Mouse (Mus musculus) MEL (cell line): Measurements from ENCODE around the gene Gmfb. TPM values are rescaled to one million over a fixed set of nuclear protein-coding genes. Genes with fewer than 3 reads are reported as not detected.

Experiments used
- DNase-seq: peaks from one replicate; pipeline ENCODE4 v3.0.0; 2011; ENCODE audit warnings: low read depth, low spot score
- H3K27ac ChIP-seq: 2 replicates; pipeline ENCODE4 v1.5.1; 2012; ENCODE audit warnings: low read depth, mild to moderate bottlenecking, control low read depth, low read length, moderate library complexity; ENCODE audit not compliant: control insufficient read depth
- H3K27me3 ChIP-seq, 2 experiments: fragments of 150-350 bp in 1 of 2; sonication (generic) in 1 of 2; 2 replicates each; pipeline ENCODE4 v1.6.1; 2012; ENCODE audit warnings: low read length in 2 of 2, mild to moderate bottlenecking in 2 of 2, improper control_type of control experiment in 1 of 2, moderate library complexity in 1 of 2; ENCODE audit not compliant: insufficient read depth in 2 of 2, control insufficient read depth in 1 of 2
- H3K36me3 ChIP-seq, 2 experiments: 2 replicates each; pipeline ENCODE4 v1.6.1; 2012 to 2014; ENCODE audit warnings: low read length in 2 of 2, improper control_type of control experiment in 1 of 2, inconsistent platforms in 1 of 2, mild to moderate bottlenecking in 1 of 2; ENCODE audit not compliant: insufficient read depth in 2 of 2, control insufficient read depth in 1 of 2
- H3K4me1 ChIP-seq, 2 experiments: fragments of 150-350 bp in 1 of 2; sonication (generic) in 1 of 2; 2 replicates each; pipeline ENCODE4 v1.6.1; 2012; ENCODE audit warnings: low read length in 2 of 2, improper control_type of control experiment in 1 of 2, mild to moderate bottlenecking in 1 of 2; ENCODE audit not compliant: insufficient read depth in 2 of 2, control insufficient read depth in 1 of 2
- H3K4me3 ChIP-seq, 2 experiments: fragments of 150-350 bp in 1 of 2; sonication (generic) in 1 of 2; 2 replicates each; pipeline ENCODE4 v1.5.1; 2012; ENCODE audit warnings: low read depth in 2 of 2, low read length in 2 of 2, mild to moderate bottlenecking in 2 of 2, moderate library complexity in 2 of 2, control low read depth in 1 of 2, improper control_type of control experiment in 1 of 2; ENCODE audit not compliant: control insufficient read depth in 1 of 2, insufficient read depth in 1 of 2
- H3K79me2 ChIP-seq: 2 replicates; pipeline ENCODE4 v1.6.1; 2012; ENCODE audit warnings: mild to moderate bottlenecking, low read length, moderate library complexity; ENCODE audit not compliant: control insufficient read depth, poor library complexity, insufficient read depth
- H3K9ac ChIP-seq: 2 replicates; pipeline ENCODE4 v1.6.1; 2012; ENCODE audit warnings: low read depth, mild to moderate bottlenecking, control low read depth, low read length, moderate library complexity; ENCODE audit not compliant: control insufficient read depth, poor library complexity, severe bottlenecking
- H3K9me3 ChIP-seq: fragments of 150-350 bp; sonication (generic); replicated peaks from 2 replicates; pipeline ENCODE4 v1.6.1; 2012; ENCODE audit warnings: mild to moderate bottlenecking, low read length, improper control_type of control experiment, moderate library complexity; ENCODE audit not compliant: insufficient read depth
- BHLHE40 ChIP-seq: IDR thresholded peaks from 2 replicates; pipeline ENCODE4 v1.6.1; 2012; ENCODE audit warnings: low read depth, mild to moderate bottlenecking, inconsistent platforms, low read length, improper control_type of control experiment, borderline replicate concordance
- CTCF ChIP-seq, 3 experiments: IDR thresholded peaks in 2 of 3; conservative IDR thresholded peaks in 1 of 3; 2 replicates each; pipeline ENCODE4 v1.5.1; 2011 to 2012; ENCODE audit warnings: low read length in 3 of 3, low read depth in 2 of 3, mild to moderate bottlenecking in 2 of 3, improper control_type of control experiment in 1 of 3, inconsistent platforms in 1 of 3, mixed read lengths in 1 of 3, moderate library complexity in 1 of 3; ENCODE audit not compliant: control insufficient read depth in 1 of 3, insufficient read depth in 1 of 3, poor library complexity in 1 of 3, severe bottlenecking in 1 of 3
- E2F4 ChIP-seq: IDR thresholded peaks from 2 replicates; pipeline ENCODE4 v1.6.1; 2011; ENCODE audit warnings: low read depth, low read length, improper control_type of control experiment, borderline replicate concordance
- ELF1 ChIP-seq: IDR thresholded peaks from 2 replicates; pipeline ENCODE4 v1.6.1; 2014; ENCODE audit warnings: low read depth, mild to moderate bottlenecking, inconsistent platforms, low read length, improper control_type of control experiment, moderate library complexity
- EP300 ChIP-seq, 2 experiments: IDR thresholded peaks; 2 replicates each; pipeline ENCODE4 v1.6.1; 2011; ENCODE audit warnings: improper control_type of control experiment in 2 of 2, low read length in 2 of 2, low read depth in 1 of 2, mild to moderate bottlenecking in 1 of 2
- ETS1 ChIP-seq: IDR thresholded peaks from 2 replicates; pipeline ENCODE4 v1.6.1; 2012; ENCODE audit warnings: low read depth, mild to moderate bottlenecking, inconsistent platforms, low read length, improper control_type of control experiment, moderate library complexity
- GABPA ChIP-seq: IDR thresholded peaks from 2 replicates; pipeline ENCODE4 v1.6.1; 2012; ENCODE audit warnings: low read depth, mild to moderate bottlenecking, inconsistent platforms, low read length, improper control_type of control experiment, moderate library complexity
- GATA1 ChIP-seq: IDR thresholded peaks from 2 replicates; pipeline ENCODE4 v1.6.1; 2011; ENCODE audit warnings: low read depth, low read length, improper control_type of control experiment
- HCFC1 ChIP-seq: IDR thresholded peaks from 2 replicates; pipeline ENCODE4 v1.6.1; 2012; ENCODE audit warnings: low read depth, mild to moderate bottlenecking, inconsistent platforms, low read length, improper control_type of control experiment, moderate library complexity
- MAX ChIP-seq: IDR thresholded peaks from 2 replicates; pipeline ENCODE4 v1.6.1; 2011; ENCODE audit warnings: low read length, improper control_type of control experiment
- MAZ ChIP-seq: IDR thresholded peaks from 2 replicates; pipeline ENCODE4 v1.6.1; 2012; ENCODE audit warnings: low read depth, mild to moderate bottlenecking, inconsistent platforms, low read length, improper control_type of control experiment
- MXI1 ChIP-seq: IDR thresholded peaks from 2 replicates; pipeline ENCODE4 v1.6.1; 2011; ENCODE audit warnings: mild to moderate bottlenecking, low read depth, low read length, improper control_type of control experiment
- MYC ChIP-seq: IDR thresholded peaks from 2 replicates; pipeline ENCODE4 v1.6.1; 2011; ENCODE audit warnings: low read depth, mild to moderate bottlenecking, low read length, improper control_type of control experiment, moderate library complexity
- NELFE ChIP-seq: IDR thresholded peaks from 2 replicates; pipeline ENCODE4 v1.6.1; 2011; ENCODE audit warnings: low read depth, low read length, improper control_type of control experiment
- NRF1 ChIP-seq: IDR thresholded peaks from 2 replicates; pipeline ENCODE4 v1.6.1; 2014; ENCODE audit warnings: low read depth, mild to moderate bottlenecking, inconsistent platforms, low read length, improper control_type of control experiment, moderate library complexity; ENCODE audit not compliant: poor library complexity, insufficient read depth, severe bottlenecking
- POLR2A ChIP-seq, 2 experiments: IDR thresholded peaks; 2 replicates each; pipeline ENCODE4 v1.6.1; 2011 to 2012; ENCODE audit warnings: low read length in 2 of 2, mild to moderate bottlenecking in 2 of 2, control low read depth in 1 of 2, improper control_type of control experiment in 1 of 2, low read depth in 1 of 2, moderate library complexity in 1 of 2; ENCODE audit not compliant: control insufficient read depth in 1 of 2, insufficient read depth in 1 of 2, poor library complexity in 1 of 2
- POLR2AphosphoS2 ChIP-seq: IDR thresholded peaks from 2 replicates; pipeline ENCODE4 v1.6.1; 2011; ENCODE audit warnings: low read length, improper control_type of control experiment
- POLR2AphosphoS5 ChIP-seq: IDR thresholded peaks from 2 replicates; pipeline ENCODE4 v1.6.1; 2012; ENCODE audit warnings: low read depth, borderline replicate concordance, mild to moderate bottlenecking, inconsistent platforms, low read length, moderate library complexity, mixed read lengths
- RAD21 ChIP-seq: IDR thresholded peaks from 2 replicates; pipeline ENCODE4 v1.6.1; 2011; ENCODE audit warnings: mild to moderate bottlenecking, low read depth, low read length, improper control_type of control experiment
- RCOR1 ChIP-seq: IDR thresholded peaks from 2 replicates; pipeline ENCODE4 v1.6.1; 2012; ENCODE audit warnings: low read depth, mild to moderate bottlenecking, inconsistent platforms, low read length, improper control_type of control experiment
- SIN3A ChIP-seq: IDR thresholded peaks from 2 replicates; pipeline ENCODE4 v1.6.1; 2012; ENCODE audit warnings: low read length, improper control_type of control experiment, inconsistent platforms
- SMC3 ChIP-seq: IDR thresholded peaks from 2 replicates; pipeline ENCODE4 v1.6.1; 2011; ENCODE audit warnings: low read depth, low read length, improper control_type of control experiment
- TAL1 ChIP-seq: IDR thresholded peaks from 2 replicates; pipeline ENCODE4 v1.6.1; 2012; ENCODE audit warnings: mild to moderate bottlenecking, inconsistent platforms, low read length, moderate library complexity, mixed read lengths
- TBP ChIP-seq: IDR thresholded peaks from 2 replicates; pipeline ENCODE4 v1.8.0; 2011; ENCODE audit warnings: low read depth, low read length, improper control_type of control experiment
- TCF12 ChIP-seq: IDR thresholded peaks from 2 replicates; pipeline ENCODE4 v1.6.1; 2014; ENCODE audit warnings: low read depth, mild to moderate bottlenecking, inconsistent platforms, low read length, improper control_type of control experiment, moderate library complexity
- UBTF ChIP-seq: IDR thresholded peaks from 2 replicates; pipeline ENCODE4 v1.6.1; 2012; ENCODE audit warnings: low read depth, mild to moderate bottlenecking, inconsistent platforms, low read length, improper control_type of control experiment, moderate library complexity, borderline replicate concordance; ENCODE audit not compliant: insufficient read depth
- USF1 ChIP-seq: IDR thresholded peaks from 2 replicates; pipeline ENCODE4 v1.6.1; 2014; ENCODE audit warnings: low read depth, mild to moderate bottlenecking, inconsistent platforms, low read length, improper control_type of control experiment, moderate library complexity
- USF2 ChIP-seq, 2 experiments: IDR thresholded peaks; 2 replicates each; pipeline ENCODE4 v1.6.1; 2011 to 2012; ENCODE audit warnings: improper control_type of control experiment in 2 of 2, low read length in 2 of 2, borderline replicate concordance in 1 of 2, inconsistent platforms in 1 of 2, low read depth in 1 of 2, mild to moderate bottlenecking in 1 of 2; ENCODE audit not compliant: insufficient read depth in 1 of 2
- ZKSCAN1 ChIP-seq: IDR thresholded peaks from 2 replicates; pipeline ENCODE4 v1.6.1; 2012; ENCODE audit warnings: low read depth, mild to moderate bottlenecking, inconsistent platforms, low read length, improper control_type of control experiment, moderate library complexity
- ZMIZ1 ChIP-seq: IDR thresholded peaks from 2 replicates; pipeline ENCODE4 v1.6.1; 2012; ENCODE audit warnings: low read depth, mild to moderate bottlenecking, inconsistent platforms, low read length, improper control_type of control experiment, moderate library complexity
- polyA plus RNA-seq, 2 experiments: library from polyadenylated mRNA; stranded (reverse) in 1 of 2; unstranded in 1 of 2; fragments of >175 nt in 1 of 2; fragments of >200 nt in 1 of 2; gene quantifications; 2 replicates each; pipeline versions ENCODE4 v1.2.1 to v1.2.4; 2012; ENCODE audit warnings: low replicate concordance in 2 of 2, low read depth in 1 of 2; ENCODE audit not compliant: insufficient read length in 2 of 2, insufficient read depth in 1 of 2, missing spikeins in 1 of 2
- total RNA-seq: library from RNA; depleted of rRNA; stranded (reverse); fragments of 300-350 nt; gene quantifications from 2 replicates; pipeline ENCODE4 v1.2.3, GENCODE M21; 2012

Gmfb gene
- total and polyA plus RNA-seq, 3 experiments, result 55.6 to 59.6 TPM; not detected in 1

- Histone ChIP-seq H3K36me3 (peaks cover 0 to 8% of the 10 kb centered on the region in 2 experiments; a peak in 2 of 4 replicates), H3K27ac (peak within 1 kb of the TSS; percentile 74), H3K4me3 (peak within 1 kb of the TSS; percentile 76 to 84), H3K9me3 (no peaks in the 10 kb centered on the region), H3K4me1 (peaks cover 2 to 3% of the 10 kb centered on the region in 2 experiments), H3K79me2 (peaks cover 4% of the 10 kb centered on the region), H3K9ac (peak within 1 kb of the TSS; percentile 84), H3K27me3 (no peaks in the 10 kb centered on the region)
- DNase-seq, result peak; percentile 97
- TF ChIP-seq CTCF (IDR thresholded peaks at IDR 0.05 in 2 of 3, conservative IDR thresholded peaks at IDR 0.05 in 1 of 3; ENCODE audit: control insufficient read depth in 1 of 3, insufficient read depth in 1 of 3, low read depth in 2 of 3, low read length in 3 of 3, poor library complexity in 1 of 3, severe bottlenecking in 1 of 3) (peak in 2 of 3 experiments; percentile 20 to 38; a peak in 4 of 6 replicates), MYC (peak; percentile 32; the same call in 1 of the 2 replicates), USF2 (IDR thresholded peaks at IDR 0.05; ENCODE audit: borderline replicate concordance in 1 of 2, insufficient read depth in 1 of 2, low read depth in 1 of 2, low read length in 2 of 2) (no peak), POLR2A (IDR thresholded peaks at IDR 0.05; ENCODE audit: control insufficient read depth in 1 of 2, insufficient read depth in 1 of 2, low read depth in 1 of 2, low read length in 2 of 2, poor library complexity in 1 of 2) (peak; percentile 57 to 87; a peak in 3 of 4 replicates), USF1 (peak; percentile 65), HCFC1 (peak; percentile 80), TBP (peak; percentile 71), POLR2AphosphoS5 (no peak), SMC3 (peak; percentile 22), NELFE (peak; percentile 78), TAL1 (no peak), ZMIZ1 (peak; percentile 84), ETS1 (peak; percentile 64), RAD21 (no peak; the same call in 1 of the 2 replicates), GATA1 (no peak), E2F4 (0 out of 2 replicates have a peak, but pooled peaks have one; percentile 37), SIN3A (peak; percentile 87), RCOR1 (0 out of 2 replicates have a peak, but pooled peaks have one; percentile 13), TCF12 (peak; percentile 56; the same call in 1 of the 2 replicates), MAX (0 out of 2 replicates have a peak, but pooled peaks have one; percentile 28), NRF1 (no peak), MXI1 (peak; percentile 75; the same call in 1 of the 2 replicates), ZKSCAN1 (no peak), BHLHE40 (no peak), EP300 (IDR thresholded peaks at IDR 0.05; ENCODE audit: low read depth in 1 of 2, low read length in 2 of 2) (peak in 1 of 2 experiments; percentile 28; a peak in 1 of 4 replicates), POLR2AphosphoS2 (peak; percentile 92), ELF1 (peak; percentile 50; the same call in 1 of the 2 replicates), UBTF (peak; percentile 73; the same call in 1 of the 2 replicates), GABPA (no peak), MAZ (0 out of 2 replicates have a peak, but pooled peaks have one; percentile 45)
Measured at GRCm38 (mm10) chr14:46831837-46832333, 9.8 kb upstream of the Gmfb start, which contains the start of gene Cgrrf1. TSS of gene Cgrrf1 (plus strand) at chr14:46832125.
